ENCODE assay signal across 19 mouse cellular contexts in genomic region chr4:31609559-31609958, GRCm38 (mm10).
DNase-seq lines count a peak whose midpoint lies in the region; ATAC-seq lines count a peak whose summit lies in the region.
"Had no signal": no experiment of that assay in that cellular context is flagged by ENCODE, and none has a peak within 500 bp of the region (broad histone marks: within the 10 kb centered on the region; RNA-seq: fewer than 3 reads in every experiment).

No protein-coding gene starts in this region.

- no peak overlapping the region for H3K4me2 ChIP-seq in stomach, embryonic 16.5 days (ENCODE audit: low read depth, low read length)
- no peak overlapping the region for H3K4me2 ChIP-seq in kidney, embryonic 15.5 days
- H3K4me2 ChIP-seq: embryonic facial prominence, embryonic 15.5 days; forebrain, embryonic 12.5 days; heart, embryonic 11.5 days; heart, embryonic 15.5 days; hindbrain, embryonic 14.5 days; intestine, embryonic 15.5 days had no signal

- no peaks in the 10 kb centered on the region for H3K36me3 ChIP-seq in stomach, embryonic 16.5 days (ENCODE audit: control insufficient read depth, insufficient read depth, low read length)
- H3K36me3 ChIP-seq in kidney, embryonic 15.5 days: no peaks in the 10 kb centered on the region
- H3K36me3 ChIP-seq: embryonic facial prominence, embryonic 15.5 days; forebrain, embryonic 12.5 days; heart, embryonic 15.5 days; intestine, embryonic 15.5 days had no signal

- peak; percentile 20 to 38 for DNase-seq in cerebellum, postnatal 10 days
- no peak for DNase-seq in cerebellum, adult 11 months
- peak; percentile 20 to 23 for DNase-seq in urinary bladder, postnatal 36 days (ENCODE audit: low spot score in 2 of 2)
- DNase-seq in urinary bladder, postnatal 4 days (ENCODE audit: low spot score in 2 of 2): no peak
- DNase-seq in MN1 (ENCODE audit: low spot score): no peak
- DNase-seq: adrenal gland, postnatal 10 days; embryo, embryonic 11 days; gastrocnemius, postnatal 14 days; heart, adult 2 months; heart, postnatal 14 days had no signal

- 79% methylated on average over 6 of the region's 6 CpGs for WGBS in stomach, embryonic 16.5 days
- WGBS in kidney, embryonic 15.5 days: 77% methylated on average over 6 of the region's 6 CpGs

- no peak overlapping the region for H3K9ac ChIP-seq in stomach, embryonic 16.5 days (ENCODE audit: low read length)
- H3K9ac ChIP-seq in kidney, embryonic 15.5 days: no peak overlapping the region
- H3K9ac ChIP-seq: embryonic facial prominence, embryonic 15.5 days; forebrain, embryonic 12.5 days; heart, embryonic 15.5 days; hindbrain, embryonic 14.5 days; intestine, embryonic 15.5 days had no signal

- H3K27me3 ChIP-seq in stomach, embryonic 16.5 days (ENCODE audit: control insufficient read depth, insufficient read depth, low read length): no peaks in the 10 kb centered on the region
- no peaks in the 10 kb centered on the region for H3K27me3 ChIP-seq in kidney, embryonic 15.5 days
- H3K27me3 ChIP-seq: CH12.LX; embryonic facial prominence, embryonic 15.5 days; forebrain, embryonic 12.5 days; heart, embryonic 15.5 days; intestine, embryonic 15.5 days had no signal

- H3K27ac ChIP-seq in stomach, embryonic 16.5 days (ENCODE audit: low read length): no peak overlapping the region
- H3K27ac ChIP-seq in kidney, embryonic 15.5 days: no peak overlapping the region
- H3K27ac ChIP-seq: embryonic facial prominence, embryonic 15.5 days; forebrain, embryonic 12.5 days; heart, adult 2 months; heart, embryonic 15.5 days; hindbrain, embryonic 14.5 days; intestine, embryonic 15.5 days had no signal

- ATAC-seq in stomach, embryonic 16.5 days (ENCODE audit: insufficient read depth, low FRiP score): peak; percentile 33; the same call in 1 of the 2 replicates
- no peak for ATAC-seq in kidney, embryonic 15.5 days (replicated peaks; ENCODE audit: low FRiP score)
- ATAC-seq: intestine, embryonic 15.5 days had no signal

- H3K9me3 ChIP-seq in stomach, embryonic 16.5 days (replicated peaks; ENCODE audit: control insufficient read depth, low read length): no peaks in the 10 kb centered on the region
- no peaks in the 10 kb centered on the region for H3K9me3 ChIP-seq in kidney, embryonic 15.5 days (replicated peaks)
- H3K9me3 ChIP-seq: embryonic facial prominence, embryonic 15.5 days; forebrain, embryonic 12.5 days; heart, embryonic 15.5 days; intestine, embryonic 15.5 days had no signal

- H3K4me1 ChIP-seq in stomach, embryonic 16.5 days (ENCODE audit: control insufficient read depth, insufficient read depth, low read length): no peaks in the 10 kb centered on the region
- peaks cover 15% of the 10 kb centered on the region for H3K4me1 ChIP-seq in kidney, embryonic 15.5 days
- H3K4me1 ChIP-seq: heart, embryonic 15.5 days had no signal

- no peak overlapping the region for H3K4me3 ChIP-seq in stomach, embryonic 16.5 days (replicated peaks; ENCODE audit: low read length)
- no peak overlapping the region for H3K4me3 ChIP-seq in kidney, embryonic 15.5 days (replicated peaks)
- H3K4me3 ChIP-seq: embryonic facial prominence, embryonic 15.5 days; forebrain, embryonic 12.5 days; heart, adult 2 months; heart, embryonic 15.5 days; intestine, embryonic 15.5 days had no signal

Comparison
In these comparisons a context has a peak if more than half of its experiments do, and no peak if none do; other contexts are left out.
1. DNase-seq: peak in cerebellum, postnatal 10 days (2 of 2) and urinary bladder, postnatal 36 days (2 of 2); none in cerebellum, adult 11 months (single experiment), urinary bladder, postnatal 4 days (0 of 2) and MN1 (single experiment).